Mouse (Mus musculus): Measurements from ENCODE around the gene Fiz1. TPM values are rescaled to one million over a fixed set of nuclear protein-coding genes. Genes with fewer than 3 reads are reported as not detected.

Gene Fiz1
- polyA plus RNA-seq, 2 experiments: 37.5 to 42.4 TPM

DNA sequence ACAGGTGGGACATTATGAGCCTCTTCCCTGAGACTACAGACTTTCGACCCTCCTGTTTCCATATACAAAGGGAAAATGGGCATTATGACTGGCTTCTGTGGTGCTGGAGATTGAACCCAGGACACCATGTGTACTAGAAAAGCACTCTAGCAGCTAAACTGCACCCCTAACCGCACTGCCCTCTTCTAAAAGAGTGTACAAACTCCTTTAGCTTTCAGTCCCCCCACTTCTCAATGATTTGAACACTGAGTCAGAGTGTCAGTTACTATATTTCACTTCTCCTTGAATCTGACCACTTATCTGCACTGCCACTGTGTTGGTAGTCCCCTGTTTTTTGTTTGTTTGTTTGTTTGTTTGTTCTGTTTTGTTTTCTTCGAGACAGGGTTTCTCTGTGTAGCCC, 19.3 kb upstream of the Fiz1 start, which contains the start of gene 4632433K11Rik:
TSS of gene 4632433K11Rik (plus strand) at position 301 of the 400 bp plus-strand sequence.
- H3K27me3 ChIP-seq (ENCODE audit: control insufficient read depth, insufficient read depth, low read length): no peaks in the 10 kb centered on the region
- no peak within 1 kb of the TSS for H3K9ac ChIP-seq (ENCODE audit: low read depth, low read length, severe bottlenecking)
- DNase-seq (ENCODE audit: low spot score) (no peak), ATAC-seq (ENCODE audit: low FRiP score, low read depth) (no peak)
- H3K27ac ChIP-seq (replicated peaks; ENCODE audit: low read depth, low read length): no peak within 1 kb of the TSS
- peaks cover 42% of the 10 kb centered on the region for H3K9me3 ChIP-seq (ENCODE audit: control insufficient read depth, low read length)
- peaks cover 77% of the 10 kb centered on the region for H3K36me3 ChIP-seq (ENCODE audit: control insufficient read depth, insufficient read depth, low read length)
- peaks cover 3% of the 10 kb centered on the region; the same call in 1 of the 2 replicates for H3K4me1 ChIP-seq (ENCODE audit: control insufficient read depth, insufficient read depth, low read length)
- no peak within 1 kb of the TSS for H3K4me2 ChIP-seq (replicated peaks; ENCODE audit: low read depth, low read length, severe bottlenecking)
- TF ChIP-seq POLR2A (IDR thresholded peaks at IDR 0.05; ENCODE audit: borderline replicate concordance, extremely low read depth, insufficient read depth, insufficient read length): no peak
- 92% methylated on average over 3 of the region's 3 CpGs for WGBS
- no peak within 1 kb of the TSS for H3K4me3 ChIP-seq (replicated peaks; ENCODE audit: low read length)

DNA sequence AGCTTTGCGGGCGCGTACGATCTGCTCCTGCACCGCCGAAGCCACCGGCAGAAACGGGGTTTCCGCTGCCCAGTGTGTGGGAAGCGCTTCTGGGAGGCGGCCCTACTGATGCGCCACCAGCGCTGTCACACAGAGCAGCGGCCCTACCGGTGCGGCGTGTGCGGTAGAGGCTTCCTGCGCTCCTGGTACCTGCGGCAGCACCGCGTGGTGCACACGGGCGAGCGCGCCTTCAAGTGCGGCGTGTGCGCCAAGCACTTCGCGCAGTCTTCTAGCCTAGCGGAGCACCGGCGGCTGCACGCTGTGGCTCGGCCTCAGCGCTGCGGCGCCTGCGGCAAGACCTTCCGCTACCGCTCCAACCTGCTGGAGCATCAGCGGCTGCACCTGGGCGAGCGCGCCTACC, 17.0 kb upstream of the Fiz1 start:
- H3K9me3 ChIP-seq (ENCODE audit: control insufficient read depth, low read length): peaks cover 46% of the 10 kb centered on the region
- ATAC-seq (ENCODE audit: low FRiP score, low read depth): no peak
- no peak overlapping the region for H3K4me2 ChIP-seq (replicated peaks; ENCODE audit: low read depth, low read length, severe bottlenecking)
- H3K4me3 ChIP-seq (replicated peaks; ENCODE audit: low read length): no peak overlapping the region
- no peak for TF ChIP-seq POLR2A (IDR thresholded peaks at IDR 0.05; ENCODE audit: borderline replicate concordance, extremely low read depth, insufficient read depth, insufficient read length)
- WGBS: 84% methylated on average over 43 of the region's 46 CpGs
- H3K4me1 ChIP-seq (ENCODE audit: control insufficient read depth, insufficient read depth, low read length): no peaks in the 10 kb centered on the region
- no peak overlapping the region for H3K9ac ChIP-seq (ENCODE audit: low read depth, low read length, severe bottlenecking)
- no peaks in the 10 kb centered on the region for H3K27me3 ChIP-seq (ENCODE audit: control insufficient read depth, insufficient read depth, low read length)
- no peak for DNase-seq (ENCODE audit: low spot score)
- H3K36me3 ChIP-seq (ENCODE audit: control insufficient read depth, insufficient read depth, low read length): peaks cover 95% of the 10 kb centered on the region
- H3K27ac ChIP-seq (replicated peaks; ENCODE audit: low read depth, low read length): no peak overlapping the region

DNA sequence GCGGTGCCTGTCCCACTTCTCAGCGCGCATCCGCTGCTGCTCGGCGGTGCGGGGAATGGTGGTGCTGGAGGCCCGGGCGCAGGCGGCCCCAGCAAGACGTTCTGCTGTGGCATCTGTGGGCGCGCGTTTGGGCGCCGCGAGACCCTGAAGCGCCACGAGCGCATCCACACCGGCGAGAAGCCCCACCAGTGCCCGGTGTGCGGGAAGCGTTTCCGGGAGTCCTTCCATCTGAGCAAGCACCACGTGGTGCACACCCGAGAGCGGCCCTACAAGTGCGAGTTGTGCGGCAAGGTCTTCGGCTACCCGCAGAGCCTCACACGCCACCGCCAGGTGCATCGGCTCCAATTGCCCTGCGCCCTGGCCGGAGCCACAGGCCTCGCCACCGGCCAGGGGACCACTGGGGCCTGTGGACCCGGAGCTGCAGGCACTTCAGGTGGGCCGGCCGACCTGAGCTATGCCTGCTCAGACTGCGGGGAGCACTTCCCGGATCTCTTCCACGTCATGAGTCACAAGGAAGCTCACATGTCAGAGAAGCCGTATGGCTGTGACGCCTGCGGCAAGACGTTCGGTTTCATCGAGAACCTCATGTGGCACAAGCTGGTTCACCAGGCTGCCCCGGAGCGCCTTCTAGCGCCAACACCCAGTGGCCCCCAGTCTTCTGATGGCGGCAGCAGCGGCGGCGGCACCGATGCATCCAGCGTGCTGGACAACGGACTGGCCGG, 16.2 kb upstream of the Fiz1 start:
- H3K9me3 ChIP-seq (ENCODE audit: control insufficient read depth, low read length): peaks cover 45% of the 10 kb centered on the region

DNA sequence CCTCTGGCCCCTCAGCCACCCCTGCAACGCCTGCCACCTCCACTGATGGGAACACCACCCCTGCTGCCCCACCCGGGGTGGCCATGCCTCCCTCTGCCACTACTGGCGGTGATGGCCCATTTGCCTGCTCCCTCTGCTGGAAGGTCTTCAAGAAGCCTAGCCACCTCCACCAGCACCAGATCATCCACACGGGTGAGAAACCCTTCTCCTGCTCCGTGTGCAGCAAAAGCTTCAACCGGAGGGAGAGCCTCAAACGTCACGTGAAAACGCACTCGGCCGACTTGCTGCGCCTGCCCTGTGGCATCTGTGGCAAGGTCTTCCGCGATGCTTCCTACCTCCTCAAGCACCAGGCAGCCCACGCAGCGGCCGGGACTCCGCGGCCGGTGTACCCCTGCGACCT, 15.4 kb upstream of the Fiz1 start:
- TF ChIP-seq POLR2A (IDR thresholded peaks at IDR 0.05; ENCODE audit: borderline replicate concordance, extremely low read depth, insufficient read depth, insufficient read length): no peak
- H3K9me3 ChIP-seq (ENCODE audit: control insufficient read depth, low read length): peaks cover 39% of the 10 kb centered on the region
- peaks cover 90% of the 10 kb centered on the region for H3K36me3 ChIP-seq (ENCODE audit: control insufficient read depth, insufficient read depth, low read length)
- H3K4me3 ChIP-seq (replicated peaks; ENCODE audit: low read length): no peak overlapping the region
- no peak for DNase-seq (ENCODE audit: low spot score)
- no peak for ATAC-seq (ENCODE audit: low FRiP score, low read depth)
- WGBS: 92% methylated on average over 20 of the region's 21 CpGs
- no peak overlapping the region for H3K4me2 ChIP-seq (replicated peaks; ENCODE audit: low read depth, low read length, severe bottlenecking)
- H3K9ac ChIP-seq (ENCODE audit: low read depth, low read length, severe bottlenecking): no peak overlapping the region
- no peaks in the 10 kb centered on the region for H3K4me1 ChIP-seq (ENCODE audit: control insufficient read depth, insufficient read depth, low read length)
- H3K27me3 ChIP-seq (ENCODE audit: control insufficient read depth, insufficient read depth, low read length): no peaks in the 10 kb centered on the region
- no peak overlapping the region for H3K27ac ChIP-seq (replicated peaks; ENCODE audit: low read depth, low read length)

More for the DNA sequence above, 16.2 kb upstream of the Fiz1 start:
- Histone ChIP-seq H3K36me3 (ENCODE audit: control insufficient read depth, insufficient read depth, low read length) (peaks cover 95% of the 10 kb centered on the region), H3K4me2 (replicated peaks; ENCODE audit: low read depth, low read length, severe bottlenecking) (no peak overlapping the region), H3K4me1 (ENCODE audit: control insufficient read depth, insufficient read depth, low read length) (no peaks in the 10 kb centered on the region), H3K9ac (ENCODE audit: low read depth, low read length, severe bottlenecking) (no peak overlapping the region), H3K4me3 (replicated peaks; ENCODE audit: low read length) (no peak overlapping the region), H3K27ac (replicated peaks; ENCODE audit: low read depth, low read length) (no peak overlapping the region), H3K27me3 (ENCODE audit: control insufficient read depth, insufficient read depth, low read length) (no peaks in the 10 kb centered on the region)
- DNase-seq (ENCODE audit: low spot score): no peak
- WGBS: 83% methylated on average over 56 of the region's 63 CpGs
- TF ChIP-seq POLR2A (IDR thresholded peaks at IDR 0.05; ENCODE audit: borderline replicate concordance, extremely low read depth, insufficient read depth, insufficient read length): no peak
- ATAC-seq (ENCODE audit: low FRiP score, low read depth): no peak

DNA sequence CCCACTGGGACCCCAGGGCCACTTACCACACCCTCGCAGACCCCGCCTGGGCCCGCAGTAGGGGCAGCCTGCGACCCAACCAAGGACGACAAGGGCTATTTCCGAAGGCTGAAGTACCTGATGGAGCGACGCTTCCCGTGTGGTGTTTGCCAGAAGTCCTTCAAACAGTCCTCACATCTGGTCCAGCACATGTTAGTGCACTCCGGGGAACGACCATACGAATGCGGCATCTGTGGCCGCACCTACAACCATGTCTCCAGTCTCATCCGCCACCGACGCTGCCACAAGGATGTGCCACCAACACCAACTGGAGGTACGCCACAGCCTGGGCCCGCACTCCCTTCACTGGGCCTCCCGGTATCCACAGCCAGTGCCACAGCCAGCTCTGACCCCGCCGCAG, 15.0 kb upstream of the Fiz1 start:
- TF ChIP-seq POLR2A (IDR thresholded peaks at IDR 0.05; ENCODE audit: borderline replicate concordance, extremely low read depth, insufficient read depth, insufficient read length): no peak
- H3K36me3 ChIP-seq (ENCODE audit: control insufficient read depth, insufficient read depth, low read length): peaks cover 90% of the 10 kb centered on the region
- H3K27ac ChIP-seq (replicated peaks; ENCODE audit: low read depth, low read length): no peak overlapping the region
- no peaks in the 10 kb centered on the region for H3K27me3 ChIP-seq (ENCODE audit: control insufficient read depth, insufficient read depth, low read length)
- ATAC-seq (ENCODE audit: low FRiP score, low read depth) (no peak), DNase-seq (ENCODE audit: low spot score) (no peak)
- H3K9ac ChIP-seq (ENCODE audit: low read depth, low read length, severe bottlenecking): no peak overlapping the region
- H3K4me2 ChIP-seq (replicated peaks; ENCODE audit: low read depth, low read length, severe bottlenecking): no peak overlapping the region
- H3K4me3 ChIP-seq (replicated peaks; ENCODE audit: low read length): no peak overlapping the region
- peaks cover 39% of the 10 kb centered on the region for H3K9me3 ChIP-seq (ENCODE audit: control insufficient read depth, low read length)
- 95% methylated on average over 22 of the region's 22 CpGs for WGBS
- H3K4me1 ChIP-seq (ENCODE audit: control insufficient read depth, insufficient read depth, low read length): no peaks in the 10 kb centered on the region
